Mouse (Mus musculus) left cerebral cortex, adult 2 months (tissue): ENCODE data around the gene Gm28778. TPM values are rescaled to one million over a fixed set of nuclear protein-coding genes. Genes with fewer than 3 reads are reported as not detected.
"Not testable (repeated sequence)": the region's sequence is repeated elsewhere in the genome, so short reads cannot be mapped to it uniquely, and the experiment has no call there.

Experiments
- DNase-seq, 2 experiments: peaks; one replicate each; pipeline ENCODE4 v3.0.0; 2021 to 2022; ENCODE audit warnings: low spot score in 2 of 2, mixed read lengths in 1 of 2; ENCODE audit errors: extremely low spot score in 1 of 2
- H3K27ac ChIP-seq: fragments of 200-600 bp; 2 replicates; pipeline ENCODE4 v1.8.1; 2022
- H3K4me3 ChIP-seq: fragments of 200-600 bp; 2 replicates; pipeline ENCODE4 v1.8.1; 2022
- CTCF ChIP-seq: fragments of 200-600 bp; IDR thresholded peaks from 2 replicates; pipeline ENCODE4 v1.8.1; 2022; ENCODE audit warnings: antibody characterized with exemption, mild to moderate bottlenecking, moderate library complexity
- intact Hi-C: fragments of 180-260 bp; cut with DNase I; formaldehyde crosslinking; loops from one replicate; pipeline ENCODE4 v1.15.1; 2025
- long read RNA-seq, 2 experiments: library from polyadenylated mRNA; stranded (forward); transcript quantifications; one replicate each; pipeline ENCODE4 v2.0.0; 2021; ENCODE audit warnings: borderline mapping rate in 2 of 2
- total RNA-seq, 2 experiments: library from RNA; stranded (reverse); gene quantifications; 2 replicates each; pipeline ENCODE4 v1.2.3; 2021

Gene Gm28778
- total RNA-seq = not detected
- long read RNA-seq, experiment 1, partial matches to known transcripts = 0 of 5 reads
- long read RNA-seq, experiment 1, other reads (novel, unspliced or antisense) = 5 of 5 reads
- long read RNA-seq, experiment 2, partial matches to known transcripts = 0 of 5 reads
- long read RNA-seq, experiment 2, other reads (novel, unspliced or antisense) = 5 of 5 reads

- intact Hi-C loops = loop anchor here (1.0 kb wide), 1 partner anchor 17 kb away; the partner anchor contains the start of gene Osgepl1
- peak within 1 kb of the TSS; percentile 65 for H3K27ac ChIP-seq
- peak; percentile 29 for TF ChIP-seq CTCF
- peak; percentile 95 to 97 for DNase-seq
- H3K4me3 ChIP-seq = peak within 1 kb of the TSS; percentile 90
These were observed at the start of gene Gm28778, which contains the start of the genes Pms1 and Ormdl1 for GRCm38 (mm10) chr1:53296581-53297383. Gene Gm28778, plus strand, starts transcription at chr1:53297111. Gene Pms1, minus strand, starts transcription at chr1:53297018. Gene Ormdl1, plus strand, starts transcription at chr1:53297095.

GRCm38 (mm10) chr1:53264958-53265612 is 31.8 kb upstream of the Gm28778 start:
- DNase-seq, H3K4me3 ChIP-seq, intact Hi-C loops, H3K27ac ChIP-seq: not testable (repeated sequence)

GRCm38 (mm10) chr1:53269901-53270300 is 27.0 kb upstream of the Gm28778 start:
- no peak for TF ChIP-seq CTCF
- H3K4me3 ChIP-seq = no peak overlapping the region
- intact Hi-C loops = loop anchor here (10.0 kb wide), 1 partner anchor 315 kb away; no protein-coding TSS in a partner anchor
- DNase-seq = no peak
- H3K27ac ChIP-seq = no peak overlapping the region

GRCm38 (mm10) chr1:53272646-53273045 is 24.3 kb upstream of the Gm28778 start:
- peak; percentile 71 for TF ChIP-seq CTCF
- intact Hi-C loops = loop anchor here (1.0 to 10.0 kb wide), 2 partner anchors 219 to 318 kb away; no protein-coding TSS in a partner anchor
- no peak overlapping the region for H3K27ac ChIP-seq
- peak; percentile 16 to 25 for DNase-seq
- H3K4me3 ChIP-seq = no peak overlapping the region

GRCm38 (mm10) chr1:53291197-53291596 is 5.7 kb upstream of the Gm28778 start:
- no peak for TF ChIP-seq CTCF
- no peak for DNase-seq
- Histone ChIP-seq H3K27ac (no peak overlapping the region), H3K4me3 (no peak overlapping the region)
- intact Hi-C loops = no loop called here

- intact Hi-C loops = no loop called here
- DNase-seq = no peak
- no peak overlapping the region for H3K4me3 ChIP-seq
- H3K27ac ChIP-seq = no peak overlapping the region
- no peak for TF ChIP-seq CTCF
These were observed 3.6 kb downstream of the Gm28778 start for GRCm38 (mm10) chr1:53300506-53300905.

- TF ChIP-seq CTCF = peak; percentile 9
These were observed 16.4 kb downstream of the Gm28778 start, which contains the start of gene Osgepl1 for GRCm38 (mm10) chr1:53312989-53313967. Gene Osgepl1, plus strand, starts transcription at chr1:53313624.

GRCm38 (mm10) chr1:53321662-53322344 is 24.9 kb downstream of the Gm28778 start:
- no peak for DNase-seq
- TF ChIP-seq CTCF = no peak
- H3K27ac ChIP-seq = no peak overlapping the region
- intact Hi-C loops = no loop called here
- H3K4me3 ChIP-seq = no peak overlapping the region

More at GRCm38 (mm10) chr1:53312989-53313967, 16.4 kb downstream of the Gm28778 start, which contains the start of gene Osgepl1:
- DNase-seq = peak; percentile 85
- peak within 1 kb of the TSS; percentile 58 for H3K4me3 ChIP-seq
- H3K27ac ChIP-seq = peak within 1 kb of the TSS; percentile 93
- intact Hi-C loops = loop anchor here (1.0 kb wide), 2 partner anchors 16 to 39 kb away; partner anchors contain the start of genes Asdurf, Asnsd1, Gm28551 and Gm28778

GRCm38 (mm10) chr1:53323254-53323653 is 26.3 kb downstream of the Gm28778 start:
- no peak overlapping the region for H3K4me3 ChIP-seq
- intact Hi-C loops = no loop called here
- no peak overlapping the region for H3K27ac ChIP-seq

GRCm38 (mm10) chr1:53324277-53324676 is 27.4 kb downstream of the Gm28778 start:
- Histone ChIP-seq H3K27ac (no peak overlapping the region), H3K4me3 (no peak overlapping the region)
- DNase-seq = no peak
- intact Hi-C loops = no loop called here
- no peak for TF ChIP-seq CTCF

More at GRCm38 (mm10) chr1:53323254-53323653, 26.3 kb downstream of the Gm28778 start:
- no peak for DNase-seq
- no peak for TF ChIP-seq CTCF
